Mouse (Mus musculus) midbrain, postnatal 0 days (tissue): Measurements from ENCODE around the gene C1qtnf1. TPM values are rescaled to one million over a fixed set of nuclear protein-coding genes. Genes with fewer than 3 reads are reported as not detected.

Source experiments
- ATAC-seq: fragments of 200-750 bp; cut with Nextera tagmentation; 2 replicates; pipeline ENCODE4 v1.8.0; 2017; ENCODE audit warnings: moderate number of reproducible peaks, mild to moderate bottlenecking, moderate TSS enrichment, moderate library complexity; ENCODE audit not compliant: low FRiP score
- DNase-seq: peaks from one replicate; pipeline ENCODE4 v3.0.0-alpha.2; 2015; ENCODE audit warnings: low spot score
- H3K27ac ChIP-seq: fragments of 300-500 bp; sonication (generic); 2 replicates; pipeline ENCODE4 v1.5.1; 2014; ENCODE audit warnings: low read depth, mild to moderate bottlenecking, low read length, mixed read lengths
- H3K27me3 ChIP-seq: fragments of 300-500 bp; sonication (generic); 2 replicates; pipeline ENCODE4 v1.6.1; 2014; ENCODE audit warnings: low read length, control low read depth, mixed read lengths; ENCODE audit not compliant: insufficient read depth
- H3K36me3 ChIP-seq: fragments of 300-500 bp; sonication (generic); 2 replicates; pipeline ENCODE4 v1.6.1; 2014; ENCODE audit warnings: low read length, control low read depth, mixed read lengths; ENCODE audit not compliant: insufficient read depth
- H3K4me1 ChIP-seq: fragments of 300-500 bp; sonication (generic); 2 replicates; pipeline ENCODE4 v1.6.1; 2014; ENCODE audit warnings: mild to moderate bottlenecking, control low read depth, antibody characterized with exemption, low read length, mixed read lengths; ENCODE audit not compliant: insufficient read depth
- H3K4me2 ChIP-seq: fragments of 300-500 bp; sonication (generic); 2 replicates; pipeline ENCODE4 v1.6.1; 2014; ENCODE audit warnings: low read depth, mild to moderate bottlenecking, low read length, mixed read lengths; ENCODE audit not compliant: poor library complexity, severe bottlenecking
- H3K4me3 ChIP-seq: fragments of 300-500 bp; sonication (generic); 2 replicates; pipeline ENCODE4 v1.5.1; 2014; ENCODE audit warnings: low read depth, mild to moderate bottlenecking, low read length, moderate library complexity
- H3K9ac ChIP-seq: fragments of 300-500 bp; sonication (generic); replicated peaks from 2 replicates; pipeline ENCODE4 v1.6.1; 2014; ENCODE audit warnings: mild to moderate bottlenecking, low read length, moderate library complexity, mixed read lengths; ENCODE audit not compliant: poor library complexity, severe bottlenecking
- H3K9me3 ChIP-seq: fragments of 300-500 bp; sonication (generic); 2 replicates; pipeline ENCODE4 v1.6.1; 2016; ENCODE audit warnings: low read length, control low read depth
- CTCF ChIP-seq: IDR thresholded peaks from 2 replicates; pipeline ENCODE4 v1.5.1; 2016; ENCODE audit warnings: antibody characterized with exemption, mild to moderate bottlenecking
- WGBS: fragments of 180-500 bp; shearing (Covaris S2); extraction: QIAGEN DNeasy Blood & Tissue Kit; methylation state at CpG from one replicate; pipeline ENCODE4 v1.1.7; 2014; 5-methylcytosine and 5-hydroxymethylcytosine counted together
- polyA plus RNA-seq: library from polyadenylated mRNA; unstranded; fragments of >200 nt; fragmentation: Nextera tagmentation; extraction: Ambion mirVana; gene quantifications from 2 replicates; pipeline ENCODE4 v1.2.1, GENCODE M21; 2015
- total RNA-seq: library from RNA; depleted of rRNA; stranded (reverse); fragments of >200 nt; gene quantifications from 2 replicates; pipeline ENCODE4 v1.2.3, GENCODE M21; 2014

The C1qtnf1 gene
- total and polyA plus RNA-seq, 2 experiments from 2014 or later = 5.2 to 8.7 TPM

DNA sequence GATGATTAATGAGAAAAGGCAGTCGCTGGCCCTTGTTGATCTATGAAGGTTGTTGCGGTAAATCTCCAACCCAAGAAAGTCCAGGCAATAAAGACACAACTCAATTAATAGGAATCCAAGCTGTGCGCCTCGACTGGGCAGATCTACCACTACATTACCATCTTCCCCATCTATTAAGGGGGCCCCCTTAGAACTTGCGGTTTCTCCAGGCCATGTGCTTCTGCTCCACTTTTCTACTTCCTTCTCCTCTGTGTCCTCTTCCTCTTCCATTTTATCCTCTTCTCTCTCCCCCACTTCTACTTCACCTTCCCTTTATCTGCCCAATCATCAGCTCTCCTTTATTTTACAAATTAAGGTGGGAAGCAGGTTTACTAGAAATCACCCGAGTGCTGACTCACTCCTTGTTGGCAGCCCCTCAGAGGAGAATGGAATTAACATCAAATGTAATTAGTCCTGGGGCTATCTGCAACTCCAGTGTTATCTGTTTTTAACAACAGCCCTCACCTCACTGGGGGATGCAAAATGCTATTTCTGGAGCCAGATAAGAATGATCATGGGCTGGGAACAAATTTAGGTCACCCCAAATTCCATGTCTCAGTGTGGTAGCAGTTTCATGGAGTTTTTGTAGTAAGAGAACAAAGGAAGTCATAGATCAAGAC is 46.0 kb downstream of the C1qtnf1 start:
- Histone ChIP-seq H3K9me3 (no peaks in the 10 kb centered on the region), H3K9ac (no peak overlapping the region), H3K4me1 (no peaks in the 10 kb centered on the region), H3K4me2 (no peak overlapping the region), H3K27me3 (no peaks in the 10 kb centered on the region), H3K27ac (no peak overlapping the region), H3K4me3 (no peak overlapping the region), H3K36me3 (no peaks in the 10 kb centered on the region)
- no peak for DNase-seq
- 84% methylated on average over 6 of the region's 6 CpGs for WGBS
- ATAC-seq = no peak
- TF ChIP-seq CTCF = no peak

DNA sequence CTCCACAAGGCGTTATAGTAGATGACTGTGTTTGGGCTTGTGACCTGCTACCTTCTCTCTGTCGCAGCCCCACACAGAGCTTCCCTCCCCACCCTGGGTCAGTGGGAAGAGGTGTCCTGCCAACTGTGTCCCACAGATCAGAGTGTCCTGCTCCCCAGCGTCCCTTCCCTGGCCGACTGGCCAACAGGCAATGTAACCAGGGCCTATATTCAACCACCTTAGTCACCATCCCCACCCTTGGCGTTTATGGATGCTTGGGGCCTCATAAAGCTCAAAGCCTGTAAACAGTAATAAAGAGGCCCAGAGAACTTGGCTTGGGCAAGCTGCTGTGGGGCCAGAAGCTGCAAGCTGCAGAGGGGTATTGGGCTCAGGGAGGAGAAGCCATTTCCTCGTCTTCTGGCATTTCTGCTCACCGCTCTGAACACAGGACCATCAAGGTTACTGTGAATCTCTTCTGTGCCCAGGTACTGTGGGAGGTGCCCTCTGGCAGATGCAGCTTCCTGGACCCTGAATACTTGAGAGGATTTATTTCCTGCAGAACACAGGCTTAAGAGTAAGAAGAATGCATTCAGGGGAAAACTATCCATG is 47.6 kb downstream of the C1qtnf1 start:
- Histone ChIP-seq H3K4me2 (no peak overlapping the region), H3K4me1 (no peaks in the 10 kb centered on the region), H3K36me3 (no peaks in the 10 kb centered on the region), H3K27me3 (no peaks in the 10 kb centered on the region), H3K9me3 (no peaks in the 10 kb centered on the region), H3K27ac (no peak overlapping the region), H3K4me3 (no peak overlapping the region), H3K9ac (no peak overlapping the region)
- 91% methylated on average over 7 of the region's 7 CpGs for WGBS
- TF ChIP-seq CTCF = no peak
- no peak for DNase-seq
- no peak for ATAC-seq

DNA sequence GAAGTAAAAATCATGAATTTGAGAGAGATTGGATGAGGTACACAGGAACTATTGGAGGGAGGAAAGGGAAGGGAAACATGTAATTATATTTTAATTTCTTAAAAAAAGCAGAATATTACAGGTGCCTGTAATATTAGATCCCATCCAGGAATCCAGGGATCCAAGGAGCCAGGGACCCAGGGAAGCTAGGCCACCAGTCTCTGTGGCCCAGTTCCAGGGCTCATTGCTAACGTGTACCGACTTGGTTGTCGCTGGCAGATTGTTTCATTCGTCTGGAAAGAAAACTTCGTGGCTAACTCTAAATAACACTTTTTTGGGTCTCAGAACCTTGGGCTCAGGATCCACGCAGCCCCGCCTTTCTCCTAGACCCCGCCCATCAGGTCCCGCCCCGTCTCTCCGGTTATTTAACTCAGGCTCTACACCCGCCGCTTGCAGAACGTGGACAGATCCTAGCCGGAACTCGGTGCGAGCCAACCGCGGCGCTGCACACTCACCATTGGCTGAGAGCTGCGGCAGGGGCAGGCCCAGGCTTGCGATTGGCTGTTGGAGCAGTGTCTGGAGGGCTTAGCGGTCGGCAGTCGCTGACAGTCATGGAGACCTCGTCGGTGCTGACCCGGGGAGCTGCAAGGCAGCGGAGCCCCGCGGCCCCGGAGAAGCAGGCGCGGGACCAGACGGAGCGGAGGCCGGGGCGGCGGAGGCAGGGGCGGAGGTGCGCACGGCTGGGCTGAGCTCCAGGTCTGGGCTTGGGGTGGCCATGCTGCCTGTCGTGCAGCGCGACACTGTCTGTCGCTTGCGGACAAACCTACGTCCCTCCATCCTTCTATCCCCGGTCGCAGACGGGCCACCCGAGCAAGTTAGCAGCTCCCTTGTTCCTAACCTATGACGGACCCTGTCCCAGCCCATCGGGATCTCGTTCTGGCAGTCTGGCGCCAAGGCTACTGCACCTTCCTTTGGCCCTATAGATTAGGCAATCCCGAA is 48.7 kb downstream of the C1qtnf1 start, which contains the start of gene Engase:
TSS of gene Engase (plus strand) at position 434 of the 978 bp plus-strand sequence.
- TF ChIP-seq CTCF = no peak
- peak within 1 kb of the TSS; percentile 66 for H3K4me3 ChIP-seq
- peak within 1 kb of the TSS; percentile 93 for H3K4me2 ChIP-seq
- ATAC-seq = peak; percentile 97
- no peaks in the 10 kb centered on the region for H3K27me3 ChIP-seq
- H3K27ac ChIP-seq = peak within 1 kb of the TSS; percentile 43; the same call in 1 of the 2 replicates
- under 1% methylated on average over 55 of the region's 57 CpGs for WGBS
- no peaks in the 10 kb centered on the region for H3K4me1 ChIP-seq
- peak; percentile 96 for DNase-seq
- H3K9ac ChIP-seq = peak within 1 kb of the TSS; percentile 73
- no peaks in the 10 kb centered on the region for H3K36me3 ChIP-seq
- no peaks in the 10 kb centered on the region for H3K9me3 ChIP-seq

DNA sequence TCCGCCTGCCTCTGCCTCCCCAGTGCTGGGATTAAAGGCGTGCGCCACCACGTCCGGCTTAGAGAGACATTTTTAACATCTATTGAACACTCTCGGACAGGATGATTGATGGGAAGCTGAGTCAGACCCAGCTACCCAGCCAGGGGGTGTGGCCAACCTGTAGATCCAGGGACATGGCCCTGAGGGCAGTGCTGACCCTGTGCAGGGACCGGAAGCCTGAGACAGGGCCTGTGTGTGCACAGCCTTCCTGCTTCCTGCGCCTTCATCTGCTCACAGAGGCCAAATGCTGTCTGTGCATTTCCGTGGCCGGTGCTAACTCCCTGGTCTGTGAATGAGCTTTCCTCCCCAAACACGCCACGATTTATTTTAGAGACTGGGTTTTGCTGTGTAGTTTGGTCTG is 51.8 kb downstream of the C1qtnf1 start:
- H3K36me3 ChIP-seq = no peaks in the 10 kb centered on the region; the same call in 1 of the 2 replicates
- no peaks in the 10 kb centered on the region for H3K9me3 ChIP-seq
- no peak overlapping the region for H3K4me3 ChIP-seq
- no peak overlapping the region for H3K27ac ChIP-seq
- DNase-seq (no peak), ATAC-seq (no peak)
- no peaks in the 10 kb centered on the region for H3K27me3 ChIP-seq
- H3K4me2 ChIP-seq = no peak overlapping the region
- H3K9ac ChIP-seq = no peak overlapping the region
- TF ChIP-seq CTCF = no peak
- 82% methylated on average over 12 of the region's 12 CpGs for WGBS
- no peaks in the 10 kb centered on the region for H3K4me1 ChIP-seq

DNA sequence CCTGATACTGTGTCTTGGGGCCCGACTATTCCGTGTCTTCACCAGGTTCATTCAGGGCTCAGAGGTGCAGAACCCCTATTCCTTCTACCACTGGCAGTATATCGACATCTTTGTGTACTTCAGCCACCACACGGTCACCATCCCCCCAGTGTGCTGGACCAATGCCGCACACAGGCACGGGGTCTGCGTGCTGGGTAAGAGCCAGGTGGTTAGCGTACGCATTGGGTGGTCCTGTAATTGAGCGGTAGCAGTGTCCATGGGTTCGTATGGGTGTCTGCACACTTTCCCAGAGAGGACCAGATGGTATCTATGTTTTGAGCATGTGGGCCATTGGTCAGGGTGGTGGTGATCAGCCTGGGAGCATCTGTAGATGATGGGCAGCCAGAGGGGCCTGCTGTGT is 53.2 kb downstream of the C1qtnf1 start:
- ATAC-seq (no peak), DNase-seq (no peak)
- Histone ChIP-seq H3K9ac (no peak overlapping the region), H3K4me2 (no peak overlapping the region), H3K9me3 (no peaks in the 10 kb centered on the region), H3K27ac (no peak overlapping the region), H3K36me3 (peaks cover 6% of the 10 kb centered on the region), H3K4me1 (no peaks in the 10 kb centered on the region), H3K27me3 (no peaks in the 10 kb centered on the region), H3K4me3 (no peak overlapping the region)
- WGBS = 97% methylated on average over 11 of the region's 11 CpGs
- no peak for TF ChIP-seq CTCF
